Mouse (Mus musculus): ENCODE results near the gene Ccdc12. TPM values are rescaled to one million over a fixed set of nuclear protein-coding genes. Genes with fewer than 3 reads are reported as not detected.

Ccdc12 gene
- total and polyA plus RNA-seq, 3 experiments: 85.2 to 104 (median 97.8) TPM

DNA sequence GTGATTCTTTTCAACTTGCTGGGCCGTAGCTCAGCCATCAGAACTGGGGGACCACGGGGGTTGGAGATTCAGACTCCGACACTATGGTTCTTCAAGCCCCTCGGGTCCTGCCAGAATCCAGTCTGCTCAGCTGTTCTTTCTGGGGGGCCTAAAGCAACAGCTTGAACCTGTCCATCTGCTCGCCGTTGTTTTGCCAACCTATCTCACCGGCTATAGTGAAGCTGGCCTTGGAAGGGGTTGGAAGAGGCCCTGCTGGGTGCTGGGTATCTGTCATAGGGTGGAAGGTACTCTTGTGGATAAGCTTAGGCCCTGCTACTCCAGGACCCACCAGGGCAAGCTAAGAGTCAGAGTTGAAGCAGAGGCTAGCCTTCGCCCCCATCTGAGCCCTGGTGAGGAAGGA, 104.6 kb downstream of the Ccdc12 start:
- Histone ChIP-seq H3K9ac (ENCODE audit: insufficient read depth, low read depth) (no peak overlapping the region), H3K4me2 (ENCODE audit: insufficient read depth, low read depth, poor library complexity, severe bottlenecking) (no peak overlapping the region), H3K9me3 (replicated peaks; ENCODE audit: low read length) (no peaks in the 10 kb centered on the region), H3K4me1 (ENCODE audit: control insufficient read depth in 1 of 2, insufficient read depth in 2 of 2) (peaks cover 0 to 8% of the 10 kb centered on the region in 2 experiments; a peak in 1 of 4 replicates), H3K27ac (ENCODE audit: insufficient read depth, low read depth) (no peak overlapping the region), H3K79me2 (replicated peaks; ENCODE audit: control insufficient read depth, extremely low read depth, insufficient read depth, poor library complexity, severe bottlenecking) (no peaks in the 10 kb centered on the region), H3K4me3 (replicated peaks in 1 of 3; ENCODE audit: low read depth in 2 of 3, low read length in 2 of 3, poor library complexity in 1 of 3) (no peak overlapping the region), H3K36me3 (replicated peaks in 1 of 2; ENCODE audit: control insufficient read depth in 1 of 2, insufficient read depth in 1 of 2, low read length in 1 of 2) (no peaks in the 10 kb centered on the region), H3K27me3 (replicated peaks) (peaks cover 34% of the 10 kb centered on the region)
- no peak for TF ChIP-seq ZMIZ1 (IDR thresholded peaks at IDR 0.05; ENCODE audit: low read depth, low read length)
- no peak for TF ChIP-seq BHLHE40 (IDR thresholded peaks at IDR 0.05; ENCODE audit: low read depth, low read length)
- TF ChIP-seq KAT2A (IDR thresholded peaks at IDR 0.05; ENCODE audit: insufficient replicate concordance, low read length): no peak
- TF ChIP-seq GABPA (IDR thresholded peaks at IDR 0.05; ENCODE audit: insufficient replicate concordance, low read depth, low read length): no peak
- TF ChIP-seq CHD2 (IDR thresholded peaks at IDR 0.05; ENCODE audit: low read length): no peak
- no peak for TF ChIP-seq USF2 (conservative IDR thresholded peaks at IDR 0.05; ENCODE audit: low read depth, low read length)
- dilution Hi-C loops (cut with MboI; ENCODE audit: extremely low pct_ligation_motif_present, extremely low pct_unique_long_range_greater_than_20kb, low sequenced_read_pairs) (no loop called here), in situ Hi-C loops (cut with MboI; ENCODE audit: low pct_ligation_motif_present, low pct_unique_long_range_greater_than_20kb, low sequenced_read_pairs) (no loop called here)
- DNase-seq (ENCODE audit: extremely low read depth): no peak

Other genes with a start within 250 kb of the Ccdc12 start
- gene Ptpn23, start 248.3 kb upstream of the Ccdc12 start, total RNA-seq (2012; rRNA removed): 8.9 and 12.7 TPM in 2 replicates
- 2.2 and 3.4 TPM in 2 replicates for gene Ptpn23, start 248.3 kb upstream of the Ccdc12 start, total RNA-seq (2014; rRNA removed)
- 31.3 and 41.7 TPM in 2 replicates for gene Ptpn23, start 248.3 kb upstream of the Ccdc12 start, polyA plus RNA-seq (2012; ENCODE audit: insufficient read length, low read depth)
- gene Ngp, start 236.8 kb upstream of the Ccdc12 start, total RNA-seq (2012; rRNA removed): not detected in 2 replicates
- not detected in 2 replicates for gene Ngp, start 236.8 kb upstream of the Ccdc12 start, total RNA-seq (2014; rRNA removed)
- not detected in 2 replicates for gene Ngp, start 236.8 kb upstream of the Ccdc12 start, polyA plus RNA-seq (2012; ENCODE audit: insufficient read length, low read depth)
- 4.4 and 4.8 TPM in 2 replicates for gene Klhl18, start 179.8 kb upstream of the Ccdc12 start, total RNA-seq (2012; rRNA removed)
- gene Klhl18, start 179.8 kb upstream of the Ccdc12 start, total RNA-seq (2014; rRNA removed): 3.0 and 3.5 TPM in 2 replicates
- gene Klhl18, start 179.8 kb upstream of the Ccdc12 start, polyA plus RNA-seq (2012; ENCODE audit: insufficient read length, low read depth): 10.1 and 10.2 TPM in 2 replicates
- 1.2 and 1.8 TPM in 2 replicates for gene Kif9, start 179.5 kb upstream of the Ccdc12 start, total RNA-seq (2012; rRNA removed)
- gene Kif9, start 179.5 kb upstream of the Ccdc12 start, total RNA-seq (2014; rRNA removed): 1.1 and 1.6 TPM in 2 replicates
- gene Kif9, start 179.5 kb upstream of the Ccdc12 start, polyA plus RNA-seq (2012; ENCODE audit: insufficient read length, low read depth): 1.2 and 1.8 TPM in 2 replicates
- gene Setd2, start 123.9 kb upstream of the Ccdc12 start, total RNA-seq (2012; rRNA removed): 34.9 and 35.8 TPM in 2 replicates
- gene Setd2, start 123.9 kb upstream of the Ccdc12 start, total RNA-seq (2014; rRNA removed): 35.5 and 41.6 TPM in 2 replicates
- gene Setd2, start 123.9 kb upstream of the Ccdc12 start, polyA plus RNA-seq (2012; ENCODE audit: insufficient read length, low read depth): 87.1 and 104 TPM in 2 replicates
- 8.9 TPM in 2 replicates for gene Nradd, start 32.1 kb upstream of the Ccdc12 start, total RNA-seq (2012; rRNA removed)
- gene Nradd, start 32.1 kb upstream of the Ccdc12 start, total RNA-seq (2014; rRNA removed): 17.7 and 18.4 TPM in 2 replicates
- 15.0 and 15.8 TPM in 2 replicates for gene Nradd, start 32.1 kb upstream of the Ccdc12 start, polyA plus RNA-seq (2012; ENCODE audit: insufficient read length, low read depth)
- gene Nbeal2, start 2.3 kb upstream of the Ccdc12 start, total RNA-seq (2012; rRNA removed): 8.4 and 13.6 TPM in 2 replicates
- 2.6 and 3.2 TPM in 2 replicates for gene Nbeal2, start 2.3 kb upstream of the Ccdc12 start, total RNA-seq (2014; rRNA removed)
- 17.7 and 19.7 TPM in 2 replicates for gene Nbeal2, start 2.3 kb upstream of the Ccdc12 start, polyA plus RNA-seq (2012; ENCODE audit: insufficient read length, low read depth)
- gene Myl3, start 85.4 kb downstream of the Ccdc12 start, total RNA-seq (2012; rRNA removed): not detected in 2 replicates
- not detected in 2 replicates for gene Myl3, start 85.4 kb downstream of the Ccdc12 start, total RNA-seq (2014; rRNA removed)
- gene Myl3, start 85.4 kb downstream of the Ccdc12 start, polyA plus RNA-seq (2012; ENCODE audit: insufficient read length, low read depth): not detected in 2 replicates
- gene Pth1r, start 90.6 kb downstream of the Ccdc12 start, total RNA-seq (2012; rRNA removed): 0.34 and 0.76 TPM in 2 replicates
- not detected in 2 replicates for gene Pth1r, start 90.6 kb downstream of the Ccdc12 start, total RNA-seq (2014; rRNA removed)
- 0.10 and 0.35 TPM in 2 replicates for gene Pth1r, start 90.6 kb downstream of the Ccdc12 start, polyA plus RNA-seq (2012; ENCODE audit: insufficient read length, low read depth)
- 0.29 and 0.34 TPM in 2 replicates for gene Prss42, start 141.7 kb downstream of the Ccdc12 start, total RNA-seq (2012; rRNA removed)
- gene Prss42, start 141.7 kb downstream of the Ccdc12 start, total RNA-seq (2014; rRNA removed): 0.28 TPM in 1 of 2 replicates, not detected in the other
- 1.1 and 1.2 TPM in 2 replicates for gene Prss42, start 141.7 kb downstream of the Ccdc12 start, polyA plus RNA-seq (2012; ENCODE audit: insufficient read length, low read depth)
- gene Prss44, start 157.5 kb downstream of the Ccdc12 start, total RNA-seq (2012; rRNA removed): not detected in 2 replicates
- gene Prss44, start 157.5 kb downstream of the Ccdc12 start, total RNA-seq (2014; rRNA removed): not detected in 2 replicates
- 0.14 and 0.17 TPM in 2 replicates for gene Prss44, start 157.5 kb downstream of the Ccdc12 start, polyA plus RNA-seq (2012; ENCODE audit: insufficient read length, low read depth)
- not detected in 2 replicates for gene Prss43, start 170.2 kb downstream of the Ccdc12 start, total RNA-seq (2012; rRNA removed)
- gene Prss43, start 170.2 kb downstream of the Ccdc12 start, total RNA-seq (2014; rRNA removed): not detected in 2 replicates
- not detected in 2 replicates for gene Prss43, start 170.2 kb downstream of the Ccdc12 start, polyA plus RNA-seq (2012; ENCODE audit: insufficient read length, low read depth)
- not detected in 2 replicates for gene Prss45, start 178.1 kb downstream of the Ccdc12 start, total RNA-seq (2012; rRNA removed)
- gene Prss45, start 178.1 kb downstream of the Ccdc12 start, total RNA-seq (2014; rRNA removed): not detected in 2 replicates
- not detected in 2 replicates for gene Prss45, start 178.1 kb downstream of the Ccdc12 start, polyA plus RNA-seq (2012; ENCODE audit: insufficient read length, low read depth)
- not detected in 2 replicates for gene Prss46, start 188.0 kb downstream of the Ccdc12 start, total RNA-seq (2012; rRNA removed)
- gene Prss46, start 188.0 kb downstream of the Ccdc12 start, total RNA-seq (2014; rRNA removed): not detected in 2 replicates
- gene Prss46, start 188.0 kb downstream of the Ccdc12 start, polyA plus RNA-seq (2012; ENCODE audit: insufficient read length, low read depth): not detected in 2 replicates
- gene Prss50, start 201.5 kb downstream of the Ccdc12 start, total RNA-seq (2012; rRNA removed): not detected in 2 replicates
- not detected in 2 replicates for gene Prss50, start 201.5 kb downstream of the Ccdc12 start, total RNA-seq (2014; rRNA removed)
- not detected in 2 replicates for gene Prss50, start 201.5 kb downstream of the Ccdc12 start, polyA plus RNA-seq (2012; ENCODE audit: insufficient read length, low read depth)
- 1.2 and 2.5 TPM in 2 replicates for gene Als2cl, start 223.4 kb downstream of the Ccdc12 start, total RNA-seq (2012; rRNA removed)
- 2.4 and 2.9 TPM in 2 replicates for gene Als2cl, start 223.4 kb downstream of the Ccdc12 start, total RNA-seq (2014; rRNA removed)
- gene Als2cl, start 223.4 kb downstream of the Ccdc12 start, polyA plus RNA-seq (2012; ENCODE audit: insufficient read length, low read depth): 3.4 and 3.5 TPM in 2 replicates
- not detected in 2 replicates for gene Tmie, start 223.6 kb downstream of the Ccdc12 start, total RNA-seq (2012; rRNA removed)
- gene Tmie, start 223.6 kb downstream of the Ccdc12 start, total RNA-seq (2014; rRNA removed): not detected in 2 replicates
- not detected in 2 replicates for gene Tmie, start 223.6 kb downstream of the Ccdc12 start, polyA plus RNA-seq (2012; ENCODE audit: insufficient read length, low read depth)

Data from CH12.LX (cell line).